Mouse (Mus musculus) thymus, adult 2 months (tissue): ENCODE measurements around the gene Angptl4. TPM values are rescaled to one million over a fixed set of nuclear protein-coding genes. Genes with fewer than 3 reads are reported as not detected.
"Not testable (repeated sequence)": the region's sequence is repeated elsewhere in the genome, so short reads cannot be mapped to it uniquely, and the experiment has no call there.

ENCODE experiments used
- DNase-seq: peaks from one replicate; pipeline ENCODE4 v3.0.0; 2021
- H3K27ac ChIP-seq: fragments of 200-500 bp; 2 replicates; pipeline ENCODE4 v1.5.1; 2012; ENCODE audit warnings: low read length, control low read depth; ENCODE audit not compliant: control insufficient read depth, insufficient read depth
- H3K27me3 ChIP-seq: fragments of 200-500 bp; 2 replicates; pipeline ENCODE4 v1.6.1; 2012; ENCODE audit warnings: mild to moderate bottlenecking, low read length, moderate library complexity, mixed read lengths; ENCODE audit not compliant: control insufficient read depth, insufficient read depth
- H3K36me3 ChIP-seq: fragments of 200-500 bp; 2 replicates; pipeline ENCODE4 v1.6.1; 2012; ENCODE audit warnings: mild to moderate bottlenecking, low read length, moderate library complexity; ENCODE audit not compliant: control insufficient read depth, insufficient read depth
- H3K4me1 ChIP-seq: fragments of 200-500 bp; replicated peaks from 2 replicates; pipeline ENCODE4 v1.6.1; 2012; ENCODE audit warnings: low read length; ENCODE audit not compliant: control insufficient read depth, insufficient read depth
- H3K4me3 ChIP-seq: fragments of 200-500 bp; 2 replicates; pipeline ENCODE4 v1.5.1; 2012; ENCODE audit warnings: mild to moderate bottlenecking, low read length, control low read depth, moderate library complexity; ENCODE audit not compliant: control insufficient read depth, insufficient read depth
- CTCF ChIP-seq: fragments of 200-500 bp; IDR thresholded peaks from 2 replicates; pipeline ENCODE4 v1.5.1; 2012; ENCODE audit warnings: mild to moderate bottlenecking, control low read depth, low read length, moderate library complexity, borderline replicate concordance; ENCODE audit not compliant: control insufficient read depth, poor library complexity, insufficient read depth; ENCODE audit errors: extremely low read depth
- POLR2A ChIP-seq: fragments of 200-500 bp; IDR thresholded peaks from 2 replicates; pipeline ENCODE4 v1.6.1; 2012; ENCODE audit warnings: mild to moderate bottlenecking, low read length, control low read depth, moderate library complexity; ENCODE audit not compliant: control insufficient read depth, poor library complexity, insufficient read depth; ENCODE audit errors: extremely low read depth
- WGBS: fragments of 180-500 bp; shearing (Covaris S2); methylation state at CpG from one replicate; pipeline ENCODE4 v1.1.7; 2018; 5-methylcytosine and 5-hydroxymethylcytosine counted together
- polyA plus RNA-seq: library from polyadenylated mRNA; depleted of rRNA; stranded (reverse); fragments of >200 nt; gene quantifications from 2 replicates; pipeline ENCODE4 v1.2.3, GENCODE M21; 2012

Gene Angptl4
- polyA plus RNA-seq, 1 experiment: 23.0 TPM

GRCm38 (mm10) chr17:33824084-33824996 lies 42.7 kb upstream of the Angptl4 start, which contains the start of the genes Rps28 and Ndufa7:
TSS of gene Rps28 (minus strand) at chr17:33824562.
TSS of gene Ndufa7 (plus strand) at chr17:33824572.
- H3K27ac ChIP-seq: peak within 1 kb of the TSS; percentile 39; the same call in 1 of the 2 replicates
- WGBS: under 1% methylated on average over 51 of the region's 51 CpGs
- H3K4me1 ChIP-seq: peaks cover 12% of the 10 kb centered on the region
- H3K4me3 ChIP-seq: peak within 1 kb of the TSS; percentile 95
- peak; percentile 97 for DNase-seq
- TF ChIP-seq POLR2A (peak; percentile 85), CTCF (no peak; the same call in 1 of the 2 replicates)
- H3K36me3 ChIP-seq: peaks cover 12% of the 10 kb centered on the region
- no peaks in the 10 kb centered on the region for H3K27me3 ChIP-seq

- H3K27me3 ChIP-seq, H3K4me3 ChIP-seq, DNase-seq, H3K27ac ChIP-seq: not testable (repeated sequence)
- Histone ChIP-seq H3K4me1 (peaks cover 16% of the 10 kb centered on the region), H3K36me3 (peaks cover 12% of the 10 kb centered on the region)
- 89% methylated on average over 8 of the region's 8 CpGs for WGBS
Measured at GRCm38 (mm10) chr17:33823171-33823570, 41.5 kb upstream of the Angptl4 start.

GRCm38 (mm10) chr17:33822436-33822959 lies 40.9 kb upstream of the Angptl4 start:
- 93% methylated on average over 1 of the region's 1 CpGs for WGBS
- no peak for DNase-seq
- peaks cover 21% of the 10 kb centered on the region for H3K4me1 ChIP-seq
- no peaks in the 10 kb centered on the region for H3K27me3 ChIP-seq
- peaks cover 12% of the 10 kb centered on the region for H3K36me3 ChIP-seq
- H3K4me3 ChIP-seq: no peak overlapping the region
- TF ChIP-seq POLR2A (no peak), CTCF (no peak)
- H3K27ac ChIP-seq: no peak overlapping the region

GRCm38 (mm10) chr17:33817969-33818643 lies 36.5 kb upstream of the Angptl4 start:
- peaks cover 13% of the 10 kb centered on the region for H3K4me1 ChIP-seq
- no peak for DNase-seq
- peak overlapping the region; percentile 62 for H3K4me3 ChIP-seq
- no peaks in the 10 kb centered on the region for H3K27me3 ChIP-seq
- TF ChIP-seq POLR2A: no peak
- TF ChIP-seq CTCF: no peak
- 23% methylated on average over 33 of the region's 33 CpGs for WGBS
- H3K27ac ChIP-seq: no peak overlapping the region
- H3K36me3 ChIP-seq: peaks cover 12% of the 10 kb centered on the region

- H3K36me3 ChIP-seq: peaks cover 7% of the 10 kb centered on the region
- DNase-seq: peak; percentile 78
- H3K4me1 ChIP-seq: peaks cover 13% of the 10 kb centered on the region
- H3K27me3 ChIP-seq: no peaks in the 10 kb centered on the region; the same call in 1 of the 2 replicates
- no peak overlapping the region for H3K27ac ChIP-seq
- peak overlapping the region; percentile 62 for H3K4me3 ChIP-seq
- TF ChIP-seq POLR2A: peak; percentile 49; the same call in 1 of the 2 replicates
- peak; percentile 61; the same call in 1 of the 2 replicates for TF ChIP-seq CTCF
- under 1% methylated on average over 89 of the region's 89 CpGs for WGBS
Measured at GRCm38 (mm10) chr17:33817184-33817968, 35.7 kb upstream of the Angptl4 start.
